Mouse (Mus musculus) left cerebral cortex, adult 2 months (tissue): ENCODE measurements at regions not wholly inside any gene's neighbourhood (a gene's known extent, or its start where the extent isn't known, plus 50 kb on each side); places are given as distances from the start of the nearest gene placed in this dataset.
A peak's percentile ranks its signal among the peaks of the same experiment; 100 is the strongest.

Experiments
- DNase-seq, 2 experiments: peaks; one replicate each; pipeline ENCODE4 v3.0.0; 2021 to 2022; ENCODE audit warnings: low spot score in 2 of 2, mixed read lengths in 1 of 2; ENCODE audit errors: extremely low spot score in 1 of 2
- H3K27ac ChIP-seq: fragments of 200-600 bp; 2 replicates; pipeline ENCODE4 v1.8.1; 2022
- H3K4me3 ChIP-seq: fragments of 200-600 bp; 2 replicates; pipeline ENCODE4 v1.8.1; 2022
- CTCF ChIP-seq: fragments of 200-600 bp; IDR thresholded peaks from 2 replicates; pipeline ENCODE4 v1.8.1; 2022; ENCODE audit warnings: antibody characterized with exemption, mild to moderate bottlenecking, moderate library complexity
- intact Hi-C: fragments of 180-260 bp; cut with DNase I; formaldehyde crosslinking; loops from one replicate; pipeline ENCODE4 v1.15.1; 2025

GRCm38 (mm10) chr9:26247669-26248068 is 485.9 kb upstream of the B3gat1 start:
- H3K27ac ChIP-seq = no peak overlapping the region; the same call in 1 of the 2 replicates

GRCm38 (mm10) chr9:26264867-26265725 is 468.4 kb upstream of the B3gat1 start:
- H3K27ac ChIP-seq = peak overlapping the region; percentile 50; the same call in 1 of the 2 replicates
- intact Hi-C loops = loop anchor here (1.0 to 10.0 kb wide), 4 partner anchors 340 to 480 kb away; no protein-coding TSS in a partner anchor
- DNase-seq = peak; percentile 26 to 47
- no peak overlapping the region for H3K4me3 ChIP-seq
- TF ChIP-seq CTCF = no peak

More at GRCm38 (mm10) chr9:26247669-26248068, 485.9 kb upstream of the B3gat1 start:
- TF ChIP-seq CTCF = no peak
- DNase-seq = no peak
- H3K4me3 ChIP-seq = no peak overlapping the region
- intact Hi-C loops = no loop called here
